Mouse (Mus musculus) CH12.LX (cell line): ENCODE results near the gene Dnal1. TPM values are rescaled to one million over a fixed set of nuclear protein-coding genes. Genes with fewer than 3 reads are reported as not detected.

ENCODE experiments used
- DNase-seq: peaks from one replicate; pipeline ENCODE4 v3.0.0-alpha.2; 2013; ENCODE audit errors: extremely low read depth
- H3K27ac ChIP-seq: 2 replicates; pipeline ENCODE4 v1.5.1; 2012; ENCODE audit warnings: low read depth, mild to moderate bottlenecking, control low read depth, moderate library complexity; ENCODE audit not compliant: insufficient read depth
- H3K27me3 ChIP-seq: replicated peaks from 2 replicates; pipeline ENCODE3; 2012; ENCODE audit warnings: inconsistent platforms
- H3K36me3 ChIP-seq, 2 experiments: replicated peaks in 1 of 2; 2 replicates each; pipeline versions ENCODE3 to v1.6.1; 2012; ENCODE audit warnings: inconsistent platforms in 1 of 2, low read length in 1 of 2, mild to moderate bottlenecking in 1 of 2, mixed read lengths in 1 of 2, moderate library complexity in 1 of 2; ENCODE audit not compliant: control insufficient read depth in 1 of 2, insufficient read depth in 1 of 2
- H3K4me1 ChIP-seq, 2 experiments: 2 replicates each; pipeline ENCODE4 v1.6.1; 2012; ENCODE audit warnings: inconsistent platforms in 1 of 2, moderate library complexity in 1 of 2; ENCODE audit not compliant: insufficient read depth in 2 of 2, control insufficient read depth in 1 of 2
- H3K4me2 ChIP-seq: 2 replicates; pipeline ENCODE4 v1.6.1; 2012; ENCODE audit warnings: low read depth, mild to moderate bottlenecking, control low read depth; ENCODE audit not compliant: poor library complexity, insufficient read depth, severe bottlenecking
- H3K4me3 ChIP-seq, 3 experiments: fragments of 150-350 bp in 1 of 3; sonication (generic) in 1 of 3; replicated peaks in 1 of 3; 2 replicates each; pipeline versions ENCODE3 to v1.5.1; 2011 to 2012; ENCODE audit warnings: low read depth in 2 of 3, low read length in 2 of 3, mild to moderate bottlenecking in 2 of 3, moderate library complexity in 2 of 3, control low read depth in 1 of 3, improper control_type of control experiment in 1 of 3, inconsistent platforms in 1 of 3, mixed read lengths in 1 of 3; ENCODE audit not compliant: poor library complexity in 1 of 3
- H3K79me2 ChIP-seq: replicated peaks from 2 replicates; pipeline ENCODE4 v1.6.1; 2012; ENCODE audit warnings: mild to moderate bottlenecking, moderate library complexity; ENCODE audit not compliant: control insufficient read depth, poor library complexity, insufficient read depth, severe bottlenecking; ENCODE audit errors: extremely low read depth
- H3K9ac ChIP-seq: 2 replicates; pipeline ENCODE4 v1.6.1; 2012; ENCODE audit warnings: low read depth, mild to moderate bottlenecking, control low read depth, moderate library complexity; ENCODE audit not compliant: insufficient read depth
- H3K9me3 ChIP-seq: replicated peaks from 2 replicates; pipeline ENCODE3; 2012; ENCODE audit warnings: low read length, inconsistent platforms, mixed read lengths
- BHLHE40 ChIP-seq: IDR thresholded peaks from 2 replicates; pipeline ENCODE4 v1.6.1; 2011; ENCODE audit warnings: mild to moderate bottlenecking, low read depth, low read length, improper control_type of control experiment
- CHD1 ChIP-seq: IDR thresholded peaks from 2 replicates; pipeline ENCODE4 v1.6.1; 2012; ENCODE audit warnings: low read depth, low read length, improper control_type of control experiment, inconsistent platforms
- E2F4 ChIP-seq: IDR thresholded peaks from 2 replicates; pipeline ENCODE4 v1.6.1; 2011; ENCODE audit warnings: low read depth, low read length, improper control_type of control experiment; ENCODE audit not compliant: insufficient replicate concordance
- EP300 ChIP-seq: IDR thresholded peaks from 2 replicates; pipeline ENCODE4 v1.6.1; 2011; ENCODE audit warnings: low read length, improper control_type of control experiment
- ETS1 ChIP-seq: conservative IDR thresholded peaks from 2 replicates; pipeline ENCODE4 v1.6.1; 2012; ENCODE audit warnings: low read depth, mild to moderate bottlenecking, inconsistent platforms, low read length, improper control_type of control experiment, moderate library complexity
- GABPA ChIP-seq: IDR thresholded peaks from 2 replicates; pipeline ENCODE4 v1.6.1; 2012; ENCODE audit warnings: low read depth, low read length, improper control_type of control experiment, inconsistent platforms; ENCODE audit not compliant: insufficient replicate concordance
- HCFC1 ChIP-seq: IDR thresholded peaks from 2 replicates; pipeline ENCODE4 v1.6.1; 2012; ENCODE audit warnings: low read depth, mild to moderate bottlenecking, inconsistent platforms, low read length, improper control_type of control experiment
- JUND ChIP-seq: conservative IDR thresholded peaks from 2 replicates; pipeline ENCODE4 v1.6.1; 2011; ENCODE audit warnings: low read depth, low read length, improper control_type of control experiment
- MAX ChIP-seq: IDR thresholded peaks from 2 replicates; pipeline ENCODE4 v1.6.1; 2011; ENCODE audit warnings: low read length, improper control_type of control experiment
- MAZ ChIP-seq: IDR thresholded peaks from 2 replicates; pipeline ENCODE4 v1.6.1; 2012; ENCODE audit warnings: low read depth, mild to moderate bottlenecking, inconsistent platforms, low read length, improper control_type of control experiment, moderate library complexity
- MYC ChIP-seq: IDR thresholded peaks from 2 replicates; pipeline ENCODE4 v1.6.1; 2011; ENCODE audit warnings: low read depth, mild to moderate bottlenecking, improper control_type of control experiment, low read length
- NELFE ChIP-seq: IDR thresholded peaks from 2 replicates; pipeline ENCODE4 v1.6.1; 2011; ENCODE audit warnings: low read depth, low read length, improper control_type of control experiment
- NRF1 ChIP-seq: IDR thresholded peaks from 2 replicates; pipeline ENCODE4 v1.6.1; 2014; ENCODE audit warnings: low read depth, mild to moderate bottlenecking, inconsistent platforms, low read length, improper control_type of control experiment, moderate library complexity
- POLR2A ChIP-seq: IDR thresholded peaks from 2 replicates; pipeline ENCODE4 v1.6.1; 2011; ENCODE audit warnings: low read depth, mild to moderate bottlenecking, improper control_type of control experiment, low read length
- RCOR1 ChIP-seq: conservative IDR thresholded peaks from 2 replicates; pipeline ENCODE4 v1.6.1; 2012; ENCODE audit warnings: low read depth, mild to moderate bottlenecking, inconsistent platforms, low read length, improper control_type of control experiment
- SIN3A ChIP-seq: IDR thresholded peaks from 2 replicates; pipeline ENCODE4 v1.6.1; 2012; ENCODE audit warnings: low read length, improper control_type of control experiment, inconsistent platforms
- TBP ChIP-seq: conservative IDR thresholded peaks from 2 replicates; pipeline ENCODE4 v1.6.1; 2011; ENCODE audit warnings: low read depth, low read length, improper control_type of control experiment
- TCF12 ChIP-seq: IDR thresholded peaks from 2 replicates; pipeline ENCODE4 v1.6.1; 2014; ENCODE audit warnings: low read depth, mild to moderate bottlenecking, inconsistent platforms, low read length, improper control_type of control experiment
- UBTF ChIP-seq: IDR thresholded peaks from 2 replicates; pipeline ENCODE4 v1.6.1; 2012; ENCODE audit warnings: low read depth, mild to moderate bottlenecking, inconsistent platforms, low read length, improper control_type of control experiment, moderate library complexity
- ZMIZ1 ChIP-seq: IDR thresholded peaks from 2 replicates; pipeline ENCODE4 v1.6.1; 2012; ENCODE audit warnings: low read depth, mild to moderate bottlenecking, inconsistent platforms, low read length, improper control_type of control experiment
- ZNF384 ChIP-seq: IDR thresholded peaks from 2 replicates; pipeline ENCODE4 v1.6.1; 2012; ENCODE audit warnings: low read depth, low read length, improper control_type of control experiment, inconsistent platforms
- dilution Hi-C: fragments of 300-500 bp; cut with MboI; formaldehyde crosslinking; loops from 2 replicates; pipeline ENCODE4 v1.14.3; 2020; ENCODE audit warnings: low sequenced_read_pairs; ENCODE audit not compliant: extremely low pct_unique_long_range_greater_than_20kb, extremely low pct_ligation_motif_present
- in situ Hi-C: fragments of 300-500 bp; cut with MboI; formaldehyde crosslinking; loops from 3 replicates; pipeline ENCODE4 v1.14.3; 2019; ENCODE audit warnings: low sequenced_read_pairs, low pct_ligation_motif_present, low pct_unique_long_range_greater_than_20kb, mixed read lengths
- polyA plus RNA-seq: library from polyadenylated mRNA; unstranded; fragments of >175 nt; gene quantifications from 2 replicates; pipeline ENCODE4 v1.2.1, GENCODE M21; 2012; ENCODE audit warnings: low read depth; ENCODE audit not compliant: insufficient read length
- total RNA-seq, 2 experiments: library from RNA; depleted of rRNA; stranded (reverse); fragments of 300-350 nt in 1 of 2; fragments of >200 nt in 1 of 2; gene quantifications; 2 replicates each; pipeline ENCODE4 v1.2.3; 2012 to 2014

Gene Dnal1
- total and polyA plus RNA-seq, 3 experiments = 1.6 to 2.1 (median 1.7) TPM

- TF ChIP-seq JUND (no peak), TBP (no peak), MYC (no peak), RCOR1 (no peak), GABPA (no peak), CHD1 (no peak), NRF1 (no peak), POLR2A (no peak), ZMIZ1 (no peak), BHLHE40 (no peak), MAZ (no peak), EP300 (no peak), MAX (no peak), NELFE (no peak), E2F4 (no peak), UBTF (no peak), HCFC1 (no peak), SIN3A (no peak), ZNF384 (no peak), ETS1 (no peak)
- no peak for DNase-seq
- dilution Hi-C loops (no loop called here), in situ Hi-C loops (no loop called here)
- Histone ChIP-seq H3K79me2 (no peaks in the 10 kb centered on the region), H3K9ac (no peak overlapping the region), H3K4me3 (no peak overlapping the region), H3K9me3 (no peaks in the 10 kb centered on the region), H3K4me2 (no peak overlapping the region), H3K36me3 (peaks cover 39 to 86% of the 10 kb centered on the region in 2 experiments), H3K4me1 (no peaks in the 10 kb centered on the region), H3K27ac (no peak overlapping the region), H3K27me3 (no peaks in the 10 kb centered on the region)
Observed at GRCm38 (mm10) chr12:84150976-84151375, 36.8 kb downstream of the Dnal1 start.

- dilution Hi-C loops (no loop called here), in situ Hi-C loops (no loop called here)
- Histone ChIP-seq H3K27ac (no peak overlapping the region), H3K4me1 (no peaks in the 10 kb centered on the region), H3K79me2 (no peaks in the 10 kb centered on the region), H3K9ac (no peak overlapping the region), H3K4me2 (no peak overlapping the region), H3K36me3 (peaks cover 46 to 89% of the 10 kb centered on the region in 2 experiments), H3K4me3 (no peak overlapping the region), H3K9me3 (no peaks in the 10 kb centered on the region), H3K27me3 (no peaks in the 10 kb centered on the region)
- DNase-seq = no peak
- TF ChIP-seq ETS1 (no peak), TCF12 (no peak), UBTF (no peak)
Observed at GRCm38 (mm10) chr12:84151911-84152310, 37.7 kb downstream of the Dnal1 start.
